Mouse (Mus musculus) left cerebral cortex, postnatal 14 days (tissue): Measurements from ENCODE around the gene Fbxo34. TPM values are rescaled to one million over a fixed set of nuclear protein-coding genes. Genes with fewer than 3 reads are reported as not detected.
"Not testable (repeated sequence)": the region's sequence is repeated elsewhere in the genome, so short reads cannot be mapped to it uniquely, and the experiment has no call there.

Experiments used
- DNase-seq, 2 experiments: peaks; one replicate each; pipeline ENCODE4 v3.0.0; 2021 to 2022; ENCODE audit warnings: low spot score in 2 of 2, mixed read lengths in 1 of 2
- intact Hi-C: fragments of 180-260 bp; cut with DNase I; formaldehyde crosslinking; loops from one replicate; pipeline ENCODE4 v1.15.1; 2025
- total RNA-seq, 2 experiments: library from RNA; stranded (reverse); gene quantifications; 2 replicates each; pipeline ENCODE4 v1.2.3; 2021

Gene Fbxo34
- total RNA-seq, 2 experiments from 2014 or later = 88.7 to 90.9 TPM

DNA sequence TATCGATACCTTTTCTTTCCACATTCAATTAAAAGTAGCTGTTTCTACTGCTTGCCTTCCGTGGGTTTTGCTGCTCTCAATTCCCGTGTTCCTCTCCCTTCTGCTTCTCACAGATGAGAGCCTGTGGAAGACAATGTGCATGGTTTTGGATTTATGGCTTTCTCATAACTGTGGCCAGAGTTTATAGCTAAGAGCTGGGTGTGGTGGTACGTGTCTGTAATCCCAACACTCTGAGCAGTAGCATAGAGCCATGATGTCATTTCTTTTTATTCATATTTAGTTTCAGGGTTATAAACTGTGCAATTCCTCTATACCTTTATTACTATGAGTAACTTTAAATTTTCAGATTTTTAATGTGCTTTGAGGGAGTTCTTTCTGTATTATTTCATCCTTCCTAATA lies 60.0 kb downstream of the Fbxo34 start:
- no peak for DNase-seq
- intact Hi-C loops = loop anchor here (5.0 kb wide), 1 partner anchor 38 kb away; no protein-coding TSS in a partner anchor

DNA sequence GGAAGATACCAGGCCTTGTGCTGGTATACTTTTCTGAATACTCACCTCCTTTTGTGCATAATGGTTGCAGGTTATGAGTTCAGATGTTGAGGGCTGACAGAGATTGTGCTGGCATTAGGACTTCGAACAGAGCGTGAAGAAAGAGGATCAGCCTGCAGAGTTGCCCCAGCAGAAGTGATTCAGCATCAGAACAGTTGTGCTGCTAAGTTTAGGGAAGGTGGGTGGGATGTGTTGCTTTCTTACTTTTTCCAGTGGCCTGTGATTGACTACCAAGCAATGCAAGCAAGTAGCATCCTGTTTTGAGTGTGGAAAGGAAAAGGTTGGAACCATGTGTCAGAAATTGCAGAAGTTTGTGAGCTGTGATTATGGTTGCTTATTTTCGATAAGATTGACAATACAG lies 63.4 kb downstream of the Fbxo34 start:
- peak; percentile 45 to 51 for DNase-seq
- intact Hi-C loops = loop anchor here (5.0 kb wide), 1 partner anchor 41 kb away; no protein-coding TSS in a partner anchor

DNA sequence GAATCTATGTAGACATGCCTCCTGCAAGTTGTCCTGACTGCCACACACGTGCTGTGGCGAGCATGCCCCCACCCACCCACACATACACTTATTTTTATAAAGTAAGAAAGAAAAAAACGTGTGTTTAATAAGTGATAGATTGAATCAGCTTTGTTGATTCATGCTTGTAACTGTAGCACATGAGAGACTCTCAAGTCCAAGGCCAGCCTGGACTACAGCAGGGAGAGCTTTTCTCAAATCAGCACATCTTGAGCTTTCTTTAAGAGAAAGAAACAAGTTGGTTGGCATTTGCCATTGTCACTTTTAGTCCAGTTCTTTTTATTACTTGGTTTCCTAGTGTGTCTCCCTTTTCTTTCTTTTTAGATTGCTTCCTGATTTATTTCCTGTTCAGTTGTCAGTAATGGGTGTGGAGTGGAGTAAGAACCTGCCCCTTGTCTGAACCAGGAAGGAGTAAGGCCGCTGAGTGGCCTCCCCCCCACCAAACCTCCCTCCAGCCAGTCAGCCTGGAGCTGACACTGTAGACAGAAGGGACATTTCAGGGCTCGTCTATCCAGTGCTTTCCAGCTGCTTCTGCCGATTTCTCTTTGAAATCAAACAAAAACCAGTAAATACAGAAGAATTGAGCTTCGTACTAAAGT lies 64.7 kb downstream of the Fbxo34 start:
- intact Hi-C loops = loop anchor here (5.0 kb wide), 1 partner anchor 43 kb away; no protein-coding TSS in a partner anchor
- DNase-seq = no peak

DNA sequence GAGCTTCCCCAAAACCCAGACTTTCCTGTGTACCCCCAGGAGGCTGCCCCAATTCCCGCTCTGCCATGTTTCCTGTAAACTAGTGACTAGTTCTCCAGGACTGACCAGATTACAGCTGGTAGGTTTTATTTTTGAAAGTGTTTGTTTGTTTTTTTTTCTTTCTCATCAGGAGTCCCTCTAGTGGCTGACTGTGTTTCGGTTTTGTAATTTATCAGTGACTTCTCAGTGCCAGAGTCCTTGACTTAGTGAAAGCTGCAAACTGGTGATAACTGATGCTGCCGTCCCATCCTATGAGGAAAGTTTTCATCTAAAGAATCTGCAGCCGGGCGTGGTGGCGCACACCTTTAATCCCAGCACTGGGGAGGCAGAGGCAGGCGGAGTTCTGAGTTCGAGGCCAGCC lies 65.4 kb downstream of the Fbxo34 start:
- intact Hi-C loops = no loop called here
- no peak for DNase-seq

DNA sequence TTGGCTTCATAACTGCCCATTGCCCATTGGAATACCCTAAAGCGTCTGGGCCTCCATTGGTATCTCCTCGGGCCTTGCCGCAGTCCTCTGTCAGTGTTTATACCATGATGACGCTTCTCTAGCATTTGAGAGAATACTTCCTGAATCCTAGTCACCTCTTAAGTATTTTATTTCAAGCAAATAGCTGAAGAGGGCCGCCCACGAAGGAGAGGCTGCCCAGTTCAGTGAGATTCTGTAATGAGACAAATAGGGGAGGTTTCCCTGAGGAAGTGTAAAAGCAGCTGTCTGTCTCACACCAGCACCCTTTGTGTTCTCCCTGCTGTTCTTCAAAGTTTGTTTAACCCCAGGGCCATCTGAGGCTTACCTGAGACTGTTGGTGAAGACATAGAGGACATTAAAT lies 66.5 kb downstream of the Fbxo34 start:
- DNase-seq = no peak
- intact Hi-C loops = no loop called here

DNA sequence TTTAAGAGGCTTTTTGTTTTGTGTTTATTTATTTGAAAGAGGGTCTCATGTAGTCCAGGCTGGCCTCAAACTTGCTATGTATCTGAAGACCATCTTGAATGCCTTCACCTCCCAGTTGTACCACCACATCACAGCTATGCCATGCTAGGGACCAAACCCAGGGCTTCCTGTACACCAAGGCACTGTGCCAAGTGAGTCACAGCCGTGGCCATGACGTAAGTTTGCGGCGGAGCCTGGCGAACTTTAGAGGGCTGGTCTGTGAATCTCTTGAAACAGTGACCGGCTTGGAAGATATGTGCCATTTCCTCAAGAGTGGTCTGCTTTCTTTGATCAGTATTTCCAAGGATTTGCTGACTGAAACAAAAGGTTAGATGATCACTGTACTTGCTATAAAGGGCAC lies 68.4 kb downstream of the Fbxo34 start:
- intact Hi-C loops = no loop called here

DNA sequence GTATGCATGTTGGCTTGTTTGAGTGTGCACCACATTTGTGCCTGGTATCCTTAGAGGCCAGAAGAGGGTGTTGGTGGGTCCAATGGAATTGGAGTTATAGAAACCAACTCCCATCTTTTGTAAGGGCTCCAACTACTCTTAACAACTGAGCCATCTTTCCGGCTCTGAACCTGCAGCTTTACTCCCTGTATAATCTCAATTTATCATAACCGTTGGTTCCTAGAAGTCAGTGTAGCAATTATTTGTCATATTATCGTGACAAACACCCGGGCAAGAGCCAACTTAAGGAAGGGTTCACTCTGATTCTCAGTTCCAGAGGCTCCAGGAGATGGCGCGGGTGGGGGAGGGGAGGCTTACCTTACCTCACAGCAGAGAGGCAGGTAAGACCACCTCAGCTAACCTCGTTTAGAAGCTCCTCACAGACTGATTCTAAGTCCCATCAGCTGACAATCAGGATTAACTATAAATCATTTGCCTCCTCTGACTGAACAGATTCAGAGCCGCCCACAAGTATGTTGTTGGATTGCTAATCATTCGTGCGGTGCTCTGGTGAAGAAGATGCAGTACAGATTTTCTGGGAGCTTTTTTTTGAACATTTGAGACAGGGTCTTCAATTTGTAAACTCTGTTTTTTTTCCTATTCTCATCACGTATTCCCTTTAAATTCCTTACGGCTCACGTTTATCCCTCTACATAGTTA lies 70.7 kb downstream of the Fbxo34 start:
- no peak for DNase-seq
- intact Hi-C loops = no loop called here

More for the DNA sequence above, 68.4 kb downstream of the Fbxo34 start:
- DNase-seq = no peak

DNA sequence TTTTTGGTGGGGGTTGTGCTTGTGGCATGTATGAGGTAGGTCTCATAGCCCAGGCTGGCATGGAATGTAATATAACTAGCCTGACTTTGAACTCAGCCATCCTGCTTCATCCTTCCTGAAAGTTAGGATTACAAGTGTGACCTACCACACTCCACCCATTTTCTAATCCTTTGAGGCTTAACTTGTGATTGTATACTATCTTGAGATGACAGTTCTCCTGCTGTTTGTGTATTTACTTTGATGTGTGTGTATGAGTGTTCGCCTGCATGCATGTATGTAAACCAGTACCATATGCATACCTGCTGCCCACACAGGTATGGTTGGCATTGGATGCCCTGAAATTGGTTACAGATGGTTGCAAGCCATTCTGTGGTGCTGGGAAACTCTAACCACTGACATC lies 71.4 kb downstream of the Fbxo34 start:
- intact Hi-C loops = no loop called here
- DNase-seq = no peak

DNA sequence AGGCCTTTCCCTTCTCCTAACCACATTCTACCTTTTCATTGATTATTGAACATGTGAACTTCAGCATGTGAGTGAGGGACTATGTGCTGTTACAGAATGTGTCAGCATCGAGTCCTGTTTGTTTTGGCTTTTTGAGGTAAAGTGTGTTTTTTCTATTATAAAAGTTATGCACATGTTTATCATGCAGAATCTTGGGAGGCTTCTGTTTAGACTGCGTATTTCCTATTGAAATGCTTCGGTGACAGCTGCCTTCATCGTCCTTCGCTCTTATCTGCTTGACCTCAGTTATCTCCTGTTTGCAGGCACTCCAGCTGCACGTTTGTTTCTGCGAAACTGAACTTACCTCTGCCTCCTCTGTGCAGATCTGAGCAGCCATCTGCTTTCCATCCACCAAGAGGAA lies 72.1 kb downstream of the Fbxo34 start:
- no peak for DNase-seq
- intact Hi-C loops = no loop called here

DNA sequence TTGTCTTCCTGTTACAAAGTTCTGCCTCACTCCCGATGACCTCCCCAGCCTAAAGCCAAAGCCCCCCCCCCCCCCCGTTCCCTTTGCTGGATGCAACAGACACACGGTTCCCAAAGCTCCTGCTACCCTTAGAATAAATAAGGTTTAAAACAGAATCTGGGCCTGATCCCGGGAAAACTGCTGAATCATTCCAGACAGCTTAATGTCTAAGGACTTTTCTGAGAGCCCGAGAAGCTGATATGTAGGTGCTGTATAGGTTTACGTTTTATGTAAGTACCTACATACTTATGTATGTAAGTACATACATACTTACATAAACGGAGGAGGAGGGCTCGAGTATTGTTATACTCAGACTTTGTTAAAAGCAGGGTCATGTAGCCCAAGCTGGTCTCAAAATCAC lies 75.2 kb downstream of the Fbxo34 start:
- DNase-seq = no peak
- intact Hi-C loops = no loop called here

DNA sequence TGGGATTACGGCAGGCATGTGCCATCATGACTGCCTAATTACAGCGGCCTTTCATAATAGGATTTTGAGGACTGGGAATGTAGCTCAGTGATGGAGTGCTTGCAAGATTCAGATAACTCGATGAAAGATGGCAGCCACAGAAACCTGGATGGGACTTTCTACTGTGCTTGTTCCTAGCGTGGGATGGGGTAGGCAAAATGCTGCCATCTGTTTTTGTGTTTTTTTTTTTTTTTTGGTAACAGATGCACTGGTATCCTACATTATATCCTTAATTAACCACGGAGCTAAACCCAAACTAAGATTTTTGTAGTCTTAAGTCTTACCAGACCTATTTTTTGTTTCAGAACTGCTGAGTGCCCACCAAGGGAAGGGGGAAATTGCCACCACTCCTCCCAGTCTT lies 75.6 kb downstream of the Fbxo34 start:
- DNase-seq = peak in 1 of 2 experiments; percentile 61
- intact Hi-C loops = no loop called here

DNA sequence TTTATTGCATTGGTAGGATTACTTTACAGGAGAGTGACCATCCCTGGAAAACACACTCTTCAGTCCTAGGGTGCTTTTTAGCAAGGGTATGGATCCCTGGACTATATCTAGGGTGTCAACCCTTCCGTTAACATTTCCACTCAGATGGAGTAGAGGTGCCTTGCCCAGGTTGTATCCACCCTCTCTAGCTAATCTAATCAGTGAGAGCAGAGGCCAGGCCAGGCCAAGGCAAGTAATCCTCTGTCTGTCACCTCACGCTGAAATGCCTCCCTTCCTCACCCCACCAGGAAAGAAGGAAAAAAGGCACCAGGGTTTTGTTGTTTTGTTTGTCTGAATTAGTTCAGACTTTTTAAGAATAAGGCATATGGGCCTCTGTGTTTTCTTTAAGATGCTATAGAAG lies 77.6 kb downstream of the Fbxo34 start:
- no peak for DNase-seq
- intact Hi-C loops = no loop called here

DNA sequence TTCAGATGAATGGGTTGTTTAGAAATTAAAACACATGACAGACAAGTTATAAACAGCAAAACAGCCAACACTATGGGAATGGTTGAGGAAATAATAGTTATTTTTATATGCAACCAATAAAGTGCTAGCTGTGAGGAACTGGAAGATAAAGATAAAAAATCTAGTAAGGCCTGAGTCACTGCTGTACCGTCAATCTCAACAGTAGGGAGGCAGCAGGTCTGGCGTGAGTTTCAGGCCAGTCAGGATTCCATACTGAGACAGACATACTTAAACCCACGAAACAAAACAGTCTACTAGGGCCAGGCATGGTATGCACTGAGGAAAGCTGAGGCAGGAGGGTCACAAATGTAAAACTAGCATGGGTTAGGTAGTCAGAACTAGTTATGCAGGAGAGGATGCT lies 78.1 kb downstream of the Fbxo34 start:
- DNase-seq = no peak
- intact Hi-C loops = no loop called here

DNA sequence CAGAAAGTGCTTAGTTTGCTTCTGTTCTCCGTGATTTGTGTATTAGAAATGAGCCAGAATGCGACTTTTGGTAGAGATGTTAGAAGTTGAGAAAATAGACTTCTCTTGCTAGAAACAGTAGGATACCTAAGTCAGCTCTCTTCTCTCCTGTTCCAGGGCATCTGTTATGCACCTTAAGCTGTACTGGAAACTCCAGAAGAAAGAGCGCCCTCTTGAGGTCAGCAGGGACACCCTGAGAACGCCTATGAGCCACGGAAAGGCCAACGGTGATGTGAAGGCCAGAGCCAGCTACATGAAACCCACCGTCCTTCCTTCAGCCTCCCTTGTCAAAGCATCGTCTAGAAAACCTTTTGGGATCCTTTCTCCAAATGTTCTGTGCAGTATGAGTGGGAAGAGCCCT lies 78.8 kb downstream of the Fbxo34 start:
- intact Hi-C loops = loop anchor here (1.0 kb wide), 1 partner anchor 57 kb away; no protein-coding TSS in a partner anchor
- peak; percentile 70 to 79 for DNase-seq

DNA sequence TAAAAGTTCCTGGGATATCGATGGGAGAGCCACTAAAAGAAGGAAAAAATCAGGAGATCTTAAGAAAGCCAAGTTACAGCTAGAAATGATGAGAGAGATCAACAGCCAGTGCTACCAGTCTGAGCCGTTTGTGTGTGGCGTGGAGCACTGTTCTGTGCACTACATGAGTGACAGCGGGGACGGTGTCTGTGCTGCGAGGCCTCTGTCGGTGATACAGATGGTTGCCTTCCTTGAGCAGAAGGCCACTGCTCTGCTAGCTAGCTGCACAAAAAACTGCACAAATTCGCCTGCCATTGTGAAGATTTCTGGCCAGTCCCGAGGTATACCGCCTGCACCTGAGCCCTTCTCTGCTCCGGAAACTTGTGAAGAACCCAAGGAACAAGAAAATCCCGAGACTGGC lies 79.4 kb downstream of the Fbxo34 start:
- intact Hi-C loops = loop anchor here (1.0 kb wide), 1 partner anchor 57 kb away; no protein-coding TSS in a partner anchor
- DNase-seq = not testable (repeated sequence)

DNA sequence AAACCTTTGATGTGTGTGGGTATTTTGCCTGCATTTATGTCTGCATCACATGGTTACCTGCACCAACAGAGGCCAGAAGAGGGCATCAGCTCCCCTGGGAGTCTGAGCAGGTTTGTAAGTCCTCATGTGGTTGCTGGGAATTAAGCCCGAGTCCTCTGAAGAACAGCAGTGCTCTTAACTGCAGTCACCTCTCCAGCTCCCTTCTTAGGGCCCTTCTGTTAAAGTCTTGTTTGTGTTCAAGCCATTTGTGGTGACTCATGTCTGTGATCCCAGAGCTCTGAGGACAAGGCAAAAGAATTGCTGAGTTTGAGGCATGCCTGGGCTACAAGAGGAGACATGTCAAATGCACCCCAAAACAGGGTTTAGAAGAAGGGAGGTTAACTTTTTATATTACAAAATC lies 82.3 kb downstream of the Fbxo34 start:
- no peak for DNase-seq
- intact Hi-C loops = no loop called here

DNA sequence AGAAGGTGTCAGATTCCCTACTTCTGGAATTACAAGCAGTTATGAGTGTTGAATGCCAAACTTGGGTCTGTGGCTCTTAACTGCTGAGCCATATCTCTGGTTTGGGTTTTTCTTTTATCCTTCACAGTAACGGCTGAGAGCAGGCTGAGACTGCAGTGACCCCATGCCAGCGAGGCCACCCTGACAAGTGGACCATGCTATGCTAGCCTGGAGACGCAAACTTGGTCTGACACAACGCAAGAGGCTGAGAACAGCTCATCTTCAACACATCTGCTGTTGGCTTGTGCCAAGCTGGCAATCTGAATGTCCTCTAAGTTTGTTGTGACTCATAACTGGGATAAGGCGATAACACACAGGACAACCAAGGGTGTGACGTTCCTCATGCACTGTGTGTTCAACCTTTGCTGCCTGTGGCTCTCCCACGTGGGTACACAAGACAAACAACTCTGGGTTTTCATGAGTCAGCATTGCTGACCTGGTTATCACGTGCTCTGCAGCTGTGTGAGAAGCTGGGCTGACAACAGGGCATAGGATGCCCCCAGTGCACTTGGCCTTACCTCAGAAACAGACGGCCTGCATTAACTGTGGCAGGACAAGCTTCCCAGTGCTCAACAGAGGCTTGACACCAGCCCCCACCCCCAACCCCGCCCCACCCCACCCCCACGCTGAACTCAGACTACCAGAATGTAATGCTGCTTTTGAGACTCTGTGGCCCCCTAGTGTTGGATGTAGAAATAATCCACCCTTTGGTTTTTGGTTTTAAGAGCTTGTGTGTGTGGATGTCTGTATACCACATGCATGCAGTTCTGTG lies 83.3 kb downstream of the Fbxo34 start:
- DNase-seq = peak; percentile 54 to 85
- intact Hi-C loops = no loop called here

DNA sequence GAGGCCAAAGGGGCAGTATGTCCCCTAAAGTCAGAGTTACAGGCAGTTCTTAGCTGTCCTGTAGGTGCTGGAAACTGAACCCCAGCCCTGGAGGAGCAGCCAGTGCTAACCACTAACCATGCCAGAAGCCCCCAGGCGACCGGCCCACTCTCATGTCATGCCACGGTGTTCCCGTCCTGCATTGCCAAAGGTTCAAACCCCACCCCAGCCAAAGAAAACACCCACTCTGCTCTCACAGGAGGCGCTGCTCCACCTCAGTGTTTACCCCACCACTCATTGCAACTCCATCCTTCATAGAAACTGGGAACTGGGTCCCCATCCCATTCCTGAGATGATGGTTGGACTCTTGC lies 83.9 kb downstream of the Fbxo34 start:
- no peak for DNase-seq
- intact Hi-C loops = no loop called here

DNA sequence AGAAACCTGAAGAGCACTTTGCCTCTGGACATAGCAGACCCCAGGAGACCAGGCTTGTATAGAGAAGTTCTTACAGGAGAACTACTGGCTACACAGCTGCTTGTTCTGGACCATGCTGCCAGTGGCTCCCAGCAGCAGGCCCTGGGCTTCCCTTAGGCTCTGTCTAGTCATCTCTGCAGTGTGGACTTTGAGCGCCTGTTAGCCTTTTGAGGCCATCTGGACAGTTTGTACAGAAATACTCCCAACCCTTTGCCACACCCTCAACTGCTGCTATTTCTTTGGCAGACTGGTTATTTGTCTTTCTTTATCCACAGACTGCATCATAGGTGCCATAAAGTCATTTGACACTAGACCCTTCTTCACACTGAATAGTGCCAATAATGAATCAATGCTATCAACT lies 84.9 kb downstream of the Fbxo34 start:
- no peak for DNase-seq
- intact Hi-C loops = loop anchor here (5.0 kb wide), 1 partner anchor 198 kb away; no protein-coding TSS in a partner anchor

DNA sequence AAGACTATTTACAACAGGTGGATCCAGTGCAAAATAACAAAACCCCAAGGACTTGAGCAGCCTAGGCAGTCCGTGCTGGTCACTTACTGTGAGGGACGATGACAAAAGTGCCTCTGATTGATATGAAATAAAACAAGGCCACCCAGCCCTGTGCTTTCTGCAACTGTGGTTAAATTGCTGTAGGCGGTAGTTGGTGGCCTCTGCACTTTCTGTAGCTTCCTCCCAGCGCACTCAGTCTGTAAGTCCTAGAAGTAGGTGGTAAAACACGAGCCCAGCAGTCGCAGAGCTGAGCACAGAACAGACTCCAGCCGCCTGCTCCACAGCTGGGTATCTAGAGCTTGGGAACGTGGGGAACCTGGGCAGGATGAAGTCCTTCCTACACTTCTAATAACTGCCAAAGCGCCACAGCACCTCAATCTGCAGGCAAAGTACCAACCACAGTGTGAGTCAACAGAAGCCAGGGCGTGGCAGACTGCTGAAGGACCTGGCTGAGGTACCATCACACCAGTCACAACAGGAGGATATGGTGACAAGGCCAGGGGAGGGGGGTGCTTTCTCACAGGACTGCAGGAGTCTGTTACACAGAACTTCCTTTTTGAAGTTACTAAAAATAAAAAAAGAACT lies 91.2 kb downstream of the Fbxo34 start:
- no peak for DNase-seq
- intact Hi-C loops = no loop called here
